Mouse (Mus musculus) CD4-positive, CD25-positive, alpha-beta regulatory T cell (primary cell): ENCODE measurements around the gene Gm6460. TPM values are rescaled to one million over a fixed set of nuclear protein-coding genes. Genes with fewer than 3 reads are reported as not detected.

ENCODE experiments used
- polyA plus RNA-seq: library from polyadenylated mRNA; unstranded; fragments of 100-300 nt; shearing (Covaris generic); gene quantifications from one replicate; pipeline ENCODE4 v1.2.1, GENCODE M21; 2017

The Gm6460 gene
- 0.35 TPM for polyA plus RNA-seq

DNA sequence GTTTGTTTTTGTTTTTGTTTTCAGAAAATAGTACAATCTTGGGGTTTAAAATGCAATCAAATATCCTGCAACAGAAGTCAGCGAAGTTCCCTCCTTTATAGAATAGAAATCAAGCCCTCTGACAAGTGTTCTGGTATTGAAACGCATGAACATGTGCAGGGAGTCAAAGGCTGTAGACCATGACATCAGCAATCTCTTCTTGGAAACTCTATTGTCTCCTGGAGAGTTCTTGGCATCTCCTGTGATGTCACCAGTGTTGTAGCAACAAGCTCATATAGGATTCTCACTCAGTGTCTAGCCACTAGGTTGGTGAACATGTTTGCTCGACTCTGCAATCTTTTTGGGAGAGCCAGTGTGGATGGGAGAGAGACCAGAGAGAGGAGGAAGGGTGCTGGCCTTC lies at the start of gene Gm6460:
Gene Gm6460, plus strand, starts transcription at position 301 of the 400 bp plus-strand sequence.

Other genes with a start within 250 kb of the Gm6460 start
- not detected for gene Gm8897, start 178.5 kb upstream of the Gm6460 start, polyA plus RNA-seq
- gene Gm8906, start 92.2 kb upstream of the Gm6460 start, polyA plus RNA-seq, result not detected
- gene Gm8922, start 87.0 kb downstream of the Gm6460 start, polyA plus RNA-seq, result not detected
- not detected for gene Gm8926, start 175.6 kb downstream of the Gm6460 start, polyA plus RNA-seq